In the genomic region with DNA sequence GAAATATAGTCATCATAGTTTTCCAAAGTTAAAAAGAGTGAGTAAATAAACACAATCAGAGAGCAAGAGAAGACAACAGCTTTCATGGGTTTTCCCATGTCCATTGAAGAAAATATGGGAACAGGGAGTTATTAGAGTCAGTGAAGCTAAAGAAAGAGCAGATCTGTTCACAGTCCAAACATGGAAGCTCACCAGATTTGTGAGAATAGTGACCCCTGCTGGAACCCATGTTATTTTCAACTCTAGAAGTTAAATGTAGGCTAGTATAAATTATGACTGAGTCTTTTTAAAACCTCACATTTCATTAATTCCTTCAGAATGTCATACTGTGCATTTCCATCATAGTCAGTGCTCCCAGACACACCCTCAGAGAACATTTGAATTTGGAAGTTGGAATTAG, we compare ENCODE assay signal across 10 mouse cellular contexts. TPM values are rescaled to one million over a fixed set of nuclear protein-coding genes. Genes with fewer than 3 reads are reported as not detected.
A peak's percentile ranks its signal among the peaks of the same experiment; 100 is the strongest.
DNase-seq lines count a peak whose midpoint lies in the region; ATAC-seq and TF ChIP-seq lines count a peak whose summit lies in the region.
"Had no signal": no experiment of that assay in that cellular context is flagged by ENCODE, and none has a peak within 500 bp of the region (broad histone marks: within the 10 kb centered on the region; RNA-seq: fewer than 3 reads in every experiment).

No protein-coding gene starts in this region.

- intact Hi-C loops in left cerebral cortex, adult 2 months (cut with DNase I), result loop anchor here (2.0 to 10.0 kb wide), 5 partner anchors 76 to 730 kb away; no protein-coding TSS in a partner anchor
- intact Hi-C loops in left cerebral cortex, postnatal 36 days (cut with DNase I), result loop anchor here (1.0 to 10.0 kb wide), 3 partner anchors 80 to 388 kb away; no protein-coding TSS in a partner anchor

- CTCF ChIA-PET in Patski (lab: Charles Lee), result no interaction called here

- H3K27me3 ChIP-seq in forebrain, embryonic 15.5 days, result no peaks in the 10 kb centered on the region
- H3K27me3 ChIP-seq in forebrain, embryonic 11.5 days (ENCODE audit: control insufficient read depth, insufficient read depth, low read length), result no peaks in the 10 kb centered on the region
- peaks cover 31% of the 10 kb centered on the region for H3K27me3 ChIP-seq in Patski
- H3K27me3 ChIP-seq: neural tube, embryonic 12.5 days had no signal

- peak; percentile 62 for TF ChIP-seq CTCF in left cerebral cortex, adult 2 months (IDR thresholded peaks at IDR 0.05)
- peak; percentile 48 for TF ChIP-seq CTCF in Patski (IDR thresholded peaks at IDR 0.05)

- no peak overlapping the region for H3K9ac ChIP-seq in forebrain, embryonic 15.5 days (replicated peaks)
- H3K9ac ChIP-seq in forebrain, embryonic 11.5 days (ENCODE audit: low read length), result no peak overlapping the region
- H3K9ac ChIP-seq: neural tube, embryonic 12.5 days had no signal

- H3K36me3 ChIP-seq in forebrain, embryonic 15.5 days, result no peaks in the 10 kb centered on the region
- H3K36me3 ChIP-seq in forebrain, embryonic 11.5 days (ENCODE audit: control insufficient read depth, insufficient read depth, low read length), result no peaks in the 10 kb centered on the region
- H3K36me3 ChIP-seq: neural tube, embryonic 12.5 days had no signal

- DNase-seq in forebrain, embryonic 11.5 days (ENCODE audit: low spot score), result no peak
- no peak for DNase-seq in left cerebral cortex, adult 2 months (ENCODE audit: extremely low spot score in 1 of 2, low spot score in 2 of 2)
- DNase-seq in left cerebral cortex, postnatal 36 days (ENCODE audit: low spot score in 2 of 2), result no peak
- no peak for DNase-seq in Patski (ENCODE audit: low read depth, low spot score)
- DNase-seq in ovary, postnatal 36 days (ENCODE audit: low spot score), result no peak
- DNase-seq in adrenal gland, postnatal 25 days, result no peak
- DNase-seq: gastrocnemius, postnatal 36 days had no signal

- H3K4me1 ChIP-seq in forebrain, embryonic 15.5 days, result no peaks in the 10 kb centered on the region
- H3K4me1 ChIP-seq in forebrain, embryonic 11.5 days (replicated peaks; ENCODE audit: control insufficient read depth, insufficient read depth, low read length), result no peaks in the 10 kb centered on the region
- H3K4me1 ChIP-seq: neural tube, embryonic 12.5 days had no signal

- H3K27ac ChIP-seq in forebrain, embryonic 15.5 days (replicated peaks), result no peak overlapping the region
- no peak overlapping the region for H3K27ac ChIP-seq in forebrain, embryonic 11.5 days (ENCODE audit: low read depth, low read length)
- no peak overlapping the region for H3K27ac ChIP-seq in left cerebral cortex, adult 2 months
- H3K27ac ChIP-seq: neural tube, embryonic 12.5 days had no signal

- ATAC-seq in forebrain, embryonic 15.5 days (replicated peaks), result 0 out of 2 replicates have a peak, but pooled peaks have one; percentile 58
- no peak for ATAC-seq in forebrain, embryonic 11.5 days (replicated peaks; ENCODE audit: low FRiP score)
- ATAC-seq in Patski, result no peak
- ATAC-seq in megakaryocyte progenitor cell, adult 5-6 weeks (replicated peaks; ENCODE audit: poor library complexity), result peak; percentile 48; the same call in 1 of the 2 replicates

- POLR2A ChIA-PET in Patski (lab: Charles Lee), result no interaction called here

- no peak overlapping the region for H3K4me3 ChIP-seq in forebrain, embryonic 15.5 days
- H3K4me3 ChIP-seq in forebrain, embryonic 11.5 days (ENCODE audit: low read depth, low read length), result no peak overlapping the region
- H3K4me3 ChIP-seq in left cerebral cortex, adult 2 months, result no peak overlapping the region
- H3K4me3 ChIP-seq: neural tube, embryonic 12.5 days had no signal

- no peak overlapping the region for H3K4me2 ChIP-seq in forebrain, embryonic 15.5 days (replicated peaks)
- H3K4me2 ChIP-seq in forebrain, embryonic 11.5 days (ENCODE audit: low read depth, low read length, severe bottlenecking), result no peak overlapping the region
- H3K4me2 ChIP-seq: neural tube, embryonic 12.5 days had no signal

- in situ Hi-C loops in Patski (cut with MboI; ENCODE audit: low pct_unique_long_range_greater_than_20kb), result no loop called here

- no peaks in the 10 kb centered on the region for H3K9me3 ChIP-seq in forebrain, embryonic 15.5 days
- H3K9me3 ChIP-seq in forebrain, embryonic 11.5 days (ENCODE audit: control insufficient read depth, low read length), result no peaks in the 10 kb centered on the region
- H3K9me3 ChIP-seq: neural tube, embryonic 12.5 days had no signal

RNA-seq across cellular contexts. Expression of a gene that starts 12.6 kb away (rescaled TPM):
- 1.8 and 2.7 TPM in 2 replicates for polyA plus RNA-seq in forebrain, embryonic 15.5 days (2015; fragmentation: Nextera tagmentation; extraction: Ambion mirVana)
- 2.8 TPM in 2 replicates for polyA plus RNA-seq in forebrain, embryonic 11.5 days (2014; fragmentation: Nextera tagmentation; extraction: Ambion mirVana)
- 10 to 100 TPM; 12.8 to 13.7 TPM for total RNA-seq in left cerebral cortex, adult 2 months (2021)
- 10 to 100 TPM; 12.4 to 17.8 TPM for total RNA-seq in left cerebral cortex, postnatal 36 days (2021)
- polyA plus RNA-seq in Patski (2021), result 0.12 TPM
- 0.17 and 0.20 TPM in 2 replicates for total RNA-seq in megakaryocyte progenitor cell, adult 5-6 weeks (2015)
- total RNA-seq in megakaryocyte progenitor cell, adult 5-6 weeks (2017), result 0.10 and 0.17 TPM in 2 replicates
- 0.24 TPM in 1 of 2 replicates, not detected in the other for total RNA-seq in adrenal gland, postnatal 25 days (2021)

RNA-seq across cellular contexts. Expression of a gene that starts 28.9 kb away (rescaled TPM):
- 0.52 and 0.66 TPM in 2 replicates for polyA plus RNA-seq in forebrain, embryonic 15.5 days (2015; fragmentation: Nextera tagmentation; extraction: Ambion mirVana)
- polyA plus RNA-seq in forebrain, embryonic 11.5 days (2014; fragmentation: Nextera tagmentation; extraction: Ambion mirVana), result 0.09 and 0.24 TPM in 2 replicates
- total RNA-seq in left cerebral cortex, adult 2 months (2021), result under 1 TPM; 0.33 to 0.50 TPM
- total RNA-seq in left cerebral cortex, postnatal 36 days (2021), result under 1 TPM; 0.57 to 0.97 TPM
- not detected for polyA plus RNA-seq in Patski (2021)
- not detected in 2 replicates for total RNA-seq in megakaryocyte progenitor cell, adult 5-6 weeks (2015)
- total RNA-seq in megakaryocyte progenitor cell, adult 5-6 weeks (2017), result not detected in 2 replicates
- not detected in 2 replicates for total RNA-seq in adrenal gland, postnatal 25 days (2021)

Comparison
In these comparisons a context has a peak if more than half of its experiments do, and no peak if none do; other contexts are left out.
1. ATAC-seq: peak in forebrain, embryonic 15.5 days (single experiment) and megakaryocyte progenitor cell, adult 5-6 weeks (single experiment); none in forebrain, embryonic 11.5 days (single experiment) and Patski (single experiment).
2. RNA of a gene that starts 12.6 kb away (total RNA-seq): 12.4 to 17.8 TPM in left cerebral cortex, postnatal 36 days and 12.8 to 13.7 TPM in left cerebral cortex, adult 2 months; 0.24 TPM in adrenal gland, postnatal 25 days and 0.10 to 0.20 TPM in megakaryocyte progenitor cell, adult 5-6 weeks; every median in the first group is over 10 times any median in the second.